Mouse (Mus musculus): Measurements from ENCODE around the gene Hacd2.

The Hacd2 gene

GRCm38 (mm10) chr16:35022242-35023137, at the start of gene Hacd2:
Gene Hacd2 (plus strand): TSS chr16:35022428.
- peak; percentile 96 for DNase-seq

GRCm38 (mm10) chr16:34972471-34972870, 49.8 kb upstream of the Hacd2 start:
- DNase-seq: no peak

GRCm38 (mm10) chr16:34975544-34975943, 46.7 kb upstream of the Hacd2 start:
- DNase-seq: no peak

- no peak for DNase-seq
These were observed 45.6 kb upstream of the Hacd2 start for GRCm38 (mm10) chr16:34976630-34977029.

GRCm38 (mm10) chr16:34978018-34978417, 44.2 kb upstream of the Hacd2 start:
- no peak for DNase-seq

- DNase-seq: no peak
These were observed 41.2 kb upstream of the Hacd2 start for GRCm38 (mm10) chr16:34981009-34981408.

GRCm38 (mm10) chr16:34984203-34985030, 37.8 kb upstream of the Hacd2 start:
- no peak for DNase-seq

GRCm38 (mm10) chr16:34985031-34985346, 37.2 kb upstream of the Hacd2 start:
- DNase-seq: no peak

GRCm38 (mm10) chr16:34986211-34986825, 35.9 kb upstream of the Hacd2 start:
- DNase-seq: no peak

- DNase-seq: no peak
These were observed 30.9 kb upstream of the Hacd2 start for GRCm38 (mm10) chr16:34991365-34991764.

- DNase-seq: no peak
These were observed 29.4 kb upstream of the Hacd2 start for GRCm38 (mm10) chr16:34992854-34993253.

GRCm38 (mm10) chr16:34993694-34994330, 28.4 kb upstream of the Hacd2 start:
- DNase-seq: no peak

GRCm38 (mm10) chr16:34994641-34995141, 27.5 kb upstream of the Hacd2 start:
- DNase-seq: no peak

- peak; percentile 35 to 46 for DNase-seq
These were observed 26.1 kb upstream of the Hacd2 start for GRCm38 (mm10) chr16:34996133-34996532.

- no peak for DNase-seq
These were observed 25.2 kb upstream of the Hacd2 start for GRCm38 (mm10) chr16:34997052-34997451.

GRCm38 (mm10) chr16:34997576-34997975, 24.7 kb upstream of the Hacd2 start:
- no peak for DNase-seq

- no peak for DNase-seq
These were observed 23.2 kb upstream of the Hacd2 start for GRCm38 (mm10) chr16:34999016-34999415.

- DNase-seq: no peak
These were observed 22.2 kb upstream of the Hacd2 start for GRCm38 (mm10) chr16:34999986-35000385.

GRCm38 (mm10) chr16:35000923-35001560, 21.2 kb upstream of the Hacd2 start:
- no peak for DNase-seq

GRCm38 (mm10) chr16:35004356-35004755, 17.9 kb upstream of the Hacd2 start:
- DNase-seq: no peak

GRCm38 (mm10) chr16:35004756-35005155, 17.5 kb upstream of the Hacd2 start:
- DNase-seq: no peak

- DNase-seq: no peak
These were observed 16.0 kb upstream of the Hacd2 start for GRCm38 (mm10) chr16:35006251-35006650.
